Mouse (Mus musculus): ENCODE measurements around the gene Gsap. TPM values are rescaled to one million over a fixed set of nuclear protein-coding genes. Genes with fewer than 3 reads are reported as not detected.
"Not testable (repeated sequence)": the region's sequence is repeated elsewhere in the genome, so short reads cannot be mapped to it uniquely, and the experiment has no call there.

Gene Gsap
- total RNA-seq, 1 experiment from 2014 or later, result 6.7 TPM

GRCm38 (mm10) chr5:21328560-21328959 is 142.5 kb downstream of the Gsap start:
- no peak for DNase-seq

- no peak for DNase-seq
Measured at GRCm38 (mm10) chr5:21329672-21330665, 143.9 kb downstream of the Gsap start.

GRCm38 (mm10) chr5:21331656-21332055 is 145.6 kb downstream of the Gsap start:
- DNase-seq, result no peak

GRCm38 (mm10) chr5:21332119-21332518 is 146.1 kb downstream of the Gsap start:
- DNase-seq, result no peak

GRCm38 (mm10) chr5:21342265-21342664 is 156.2 kb downstream of the Gsap start:
- DNase-seq, result not testable (repeated sequence)

GRCm38 (mm10) chr5:21348366-21348765 is 162.3 kb downstream of the Gsap start:
- no peak for DNase-seq

- no peak for DNase-seq
Measured at GRCm38 (mm10) chr5:21351678-21352077, 165.6 kb downstream of the Gsap start.

- DNase-seq, result no peak
Measured at GRCm38 (mm10) chr5:21358648-21359047, 172.6 kb downstream of the Gsap start.

- DNase-seq, result no peak
Measured at GRCm38 (mm10) chr5:21363343-21363742, 177.3 kb downstream of the Gsap start.

Other genes starting within 250 kb of the Gsap start
- gene Rsbn1l, start 229.9 kb upstream of the Gsap start, total RNA-seq (2021), result 16.1 and 19.3 TPM in 2 replicates
- gene Ptpn12, start 130.3 kb upstream of the Gsap start, total RNA-seq (2021), result 56.2 and 65.0 TPM in 2 replicates
- 2.5 and 2.8 TPM in 2 replicates for gene Fgl2, start 186.4 kb downstream of the Gsap start, total RNA-seq (2021)
- gene Ccdc146, start 238.4 kb downstream of the Gsap start, total RNA-seq (2021), result 0.36 TPM in 1 of 2 replicates, not detected in the other
- 10.4 and 13.7 TPM in 2 replicates for gene Fam185a, start 238.7 kb downstream of the Gsap start, total RNA-seq (2021)

All from adrenal gland, postnatal 25 days (tissue).